Comparison of ENCODE assay signal across 18 mouse cellular contexts in the genomic region with DNA sequence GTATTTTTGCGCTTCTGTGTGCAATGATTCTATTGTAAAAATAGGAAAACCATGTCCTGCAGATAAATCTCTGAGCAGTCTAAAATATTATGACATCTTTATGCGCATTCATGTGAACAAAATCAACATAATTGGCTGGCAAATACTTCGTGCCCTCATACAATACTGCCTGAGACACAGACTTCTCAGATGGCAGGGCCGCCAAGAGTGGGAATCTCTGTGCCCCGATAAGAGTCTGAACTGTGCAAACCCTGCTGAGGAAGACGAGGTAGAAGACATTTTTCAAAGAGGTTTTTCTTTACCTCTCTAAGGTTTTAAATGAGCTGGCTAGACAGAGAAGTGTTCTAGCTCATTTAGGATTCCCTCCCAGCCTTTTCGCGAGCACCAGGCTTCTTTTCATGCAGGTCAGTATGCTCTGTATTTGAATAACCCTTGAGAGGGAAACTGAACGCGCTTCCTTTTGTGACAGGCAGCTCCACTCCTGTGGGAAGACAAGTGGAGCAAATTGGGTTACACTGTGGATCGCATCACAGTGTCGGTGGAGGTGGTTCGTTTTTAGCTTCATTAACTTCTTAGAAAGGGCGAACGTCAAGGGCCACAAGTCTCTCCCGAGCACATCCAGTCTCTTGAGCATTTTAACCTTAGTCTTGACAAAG.
A peak's percentile ranks its signal among the peaks of the same experiment; 100 is the strongest.
DNase-seq lines count a peak whose midpoint lies in the region; ATAC-seq and TF ChIP-seq lines count a peak whose summit lies in the region.
"Had no signal": no experiment of that assay in that cellular context is flagged by ENCODE, and none has a peak within 500 bp of the region (broad histone marks: within the 10 kb centered on the region; RNA-seq: fewer than 3 reads in every experiment).

No protein-coding gene starts in this region.

- H3K4me2 ChIP-seq in forebrain, postnatal 0 days (ENCODE audit: low read depth), result peak overlapping the region; percentile 4; the same call in 1 of the 2 replicates
- H3K4me2 ChIP-seq in forebrain, embryonic 12.5 days, result no peak overlapping the region
- H3K4me2 ChIP-seq in hindbrain, embryonic 13.5 days, result peak overlapping the region; percentile 34
- H3K4me2 ChIP-seq in midbrain, postnatal 0 days (ENCODE audit: low read depth, low read length, poor library complexity, severe bottlenecking), result peak overlapping the region; percentile 34
- H3K4me2 ChIP-seq: limb, embryonic 15.5 days; neural tube, embryonic 12.5 days had no signal

- no peak for DNase-seq in forebrain, postnatal 0 days
- peak; percentile 9 for DNase-seq in embryonic facial prominence, embryonic 10.5 days (ENCODE audit: low spot score)
- DNase-seq in midbrain, postnatal 0 days (ENCODE audit: low spot score), result no peak
- no peak for DNase-seq in liver
- DNase-seq: cerebellum, postnatal 25 days; gastrocnemius, adult 2 months; heart, adult 18-20 months; kidney, adult 8-10 months; kidney, postnatal 36 days; lung, adult 18-20 months; thymus, postnatal 36 days had no signal

- H3K27ac ChIP-seq in forebrain, postnatal 0 days (ENCODE audit: low read depth, low read length), result no peak overlapping the region
- no peak overlapping the region for H3K27ac ChIP-seq in forebrain, embryonic 12.5 days
- H3K27ac ChIP-seq in embryonic facial prominence, embryonic 10.5 days (replicated peaks), result no peak overlapping the region
- H3K27ac ChIP-seq in hindbrain, embryonic 13.5 days, result no peak overlapping the region
- H3K27ac ChIP-seq in midbrain, postnatal 0 days (ENCODE audit: low read depth, low read length), result no peak overlapping the region
- H3K27ac ChIP-seq: gastrocnemius, adult 2 months; limb, embryonic 15.5 days; neural tube, embryonic 12.5 days had no signal

- no peak overlapping the region for H3K9ac ChIP-seq in forebrain, postnatal 0 days
- no peak overlapping the region for H3K9ac ChIP-seq in forebrain, embryonic 12.5 days
- no peak overlapping the region for H3K9ac ChIP-seq in hindbrain, embryonic 13.5 days
- H3K9ac ChIP-seq in midbrain, postnatal 0 days (replicated peaks; ENCODE audit: low read length, poor library complexity, severe bottlenecking), result no peak overlapping the region
- H3K9ac ChIP-seq: limb, embryonic 15.5 days; neural tube, embryonic 12.5 days had no signal

- H3K4me3 ChIP-seq in forebrain, postnatal 0 days (ENCODE audit: low read depth, low read length), result no peak overlapping the region
- no peak overlapping the region for H3K4me3 ChIP-seq in forebrain, embryonic 12.5 days (replicated peaks)
- H3K4me3 ChIP-seq in embryonic facial prominence, embryonic 10.5 days, result no peak overlapping the region
- no peak overlapping the region for H3K4me3 ChIP-seq in hindbrain, embryonic 13.5 days
- H3K4me3 ChIP-seq in midbrain, postnatal 0 days (ENCODE audit: low read depth, low read length), result no peak overlapping the region
- H3K4me3 ChIP-seq: gastrocnemius, adult 2 months; limb, embryonic 15.5 days; neural tube, embryonic 12.5 days had no signal

- H3K4me1 ChIP-seq in forebrain, postnatal 0 days (ENCODE audit: insufficient read depth), result no peaks in the 10 kb centered on the region
- H3K4me1 ChIP-seq in forebrain, embryonic 12.5 days, result peaks cover 5% of the 10 kb centered on the region
- H3K4me1 ChIP-seq in embryonic facial prominence, embryonic 10.5 days, result no peaks in the 10 kb centered on the region
- peaks cover 12% of the 10 kb centered on the region for H3K4me1 ChIP-seq in hindbrain, embryonic 13.5 days (replicated peaks)
- 0 out of 2 replicates have a peak, but pooled peaks cover 3% of the 10 kb centered on the region for H3K4me1 ChIP-seq in midbrain, postnatal 0 days (ENCODE audit: insufficient read depth, low read length)
- H3K4me1 ChIP-seq: limb, embryonic 15.5 days had no signal

- H3K9me3 ChIP-seq in forebrain, postnatal 0 days (ENCODE audit: low read length), result no peaks in the 10 kb centered on the region
- no peaks in the 10 kb centered on the region for H3K9me3 ChIP-seq in forebrain, embryonic 12.5 days
- no peaks in the 10 kb centered on the region for H3K9me3 ChIP-seq in embryonic facial prominence, embryonic 10.5 days
- H3K9me3 ChIP-seq in hindbrain, embryonic 13.5 days, result no peaks in the 10 kb centered on the region
- H3K9me3 ChIP-seq in midbrain, postnatal 0 days (ENCODE audit: low read length), result no peaks in the 10 kb centered on the region
- H3K9me3 ChIP-seq: G1E; limb, embryonic 15.5 days; neural tube, embryonic 12.5 days had no signal

- no peaks in the 10 kb centered on the region for H3K27me3 ChIP-seq in forebrain, postnatal 0 days (ENCODE audit: insufficient read depth, low read length)
- no peaks in the 10 kb centered on the region for H3K27me3 ChIP-seq in forebrain, embryonic 12.5 days
- H3K27me3 ChIP-seq in embryonic facial prominence, embryonic 10.5 days (replicated peaks; ENCODE audit: low read depth, poor library complexity, severe bottlenecking), result no peaks in the 10 kb centered on the region
- H3K27me3 ChIP-seq in hindbrain, embryonic 13.5 days, result no peaks in the 10 kb centered on the region
- H3K27me3 ChIP-seq in midbrain, postnatal 0 days (ENCODE audit: insufficient read depth, low read length), result no peaks in the 10 kb centered on the region
- H3K27me3 ChIP-seq: limb, embryonic 15.5 days; neural tube, embryonic 12.5 days had no signal

- H3K36me3 ChIP-seq in forebrain, postnatal 0 days (ENCODE audit: insufficient read depth), result no peaks in the 10 kb centered on the region
- no peaks in the 10 kb centered on the region for H3K36me3 ChIP-seq in forebrain, embryonic 12.5 days (replicated peaks)
- no peaks in the 10 kb centered on the region for H3K36me3 ChIP-seq in embryonic facial prominence, embryonic 10.5 days (replicated peaks)
- H3K36me3 ChIP-seq in hindbrain, embryonic 13.5 days, result no peaks in the 10 kb centered on the region
- no peaks in the 10 kb centered on the region for H3K36me3 ChIP-seq in midbrain, postnatal 0 days (ENCODE audit: insufficient read depth, low read length)
- H3K36me3 ChIP-seq: G1E; limb, embryonic 15.5 days; neural tube, embryonic 12.5 days had no signal

- ATAC-seq in forebrain, postnatal 0 days, result no peak
- no peak for ATAC-seq in forebrain, embryonic 12.5 days (ENCODE audit: low FRiP score)
- ATAC-seq in hindbrain, embryonic 13.5 days (ENCODE audit: low FRiP score), result no peak
- no peak for ATAC-seq in midbrain, postnatal 0 days (ENCODE audit: low FRiP score)
- no peak for ATAC-seq in megakaryocyte-erythroid progenitor cell, adult 5-6 weeks (replicated peaks; ENCODE audit: low FRiP score, low TSS enrichment, poor library complexity, severe bottlenecking)
- ATAC-seq: CD4-positive, CD25-positive, alpha-beta regulatory T cell, adult 4 months had no signal

- TF ChIP-seq CTCF in forebrain, postnatal 0 days (IDR thresholded peaks at IDR 0.05; ENCODE audit: low read depth), result no peak
- TF ChIP-seq CTCF in midbrain, postnatal 0 days (IDR thresholded peaks at IDR 0.05), result no peak

- WGBS in forebrain, postnatal 0 days, result 26% methylated on average over 16 of the region's 16 CpGs
- 38% methylated on average over 16 of the region's 16 CpGs for WGBS in forebrain, embryonic 12.5 days
- 67% methylated on average over 16 of the region's 16 CpGs for WGBS in embryonic facial prominence, embryonic 10.5 days
- 31% methylated on average over 16 of the region's 16 CpGs for WGBS in hindbrain, embryonic 13.5 days
- WGBS in midbrain, postnatal 0 days, result 28% methylated on average over 16 of the region's 16 CpGs
